In genomic region chr5:130256678-130257271, GRCm38 (mm10) we compare ENCODE assay signal across 7 mouse cellular contexts. TPM values are rescaled to one million over a fixed set of nuclear protein-coding genes. Genes with fewer than 3 reads are reported as not detected.
DNase-seq lines count a peak whose midpoint lies in the region; ATAC-seq lines count a peak whose summit lies in the region.

No protein-coding gene starts in this region.

- no peaks in the 10 kb centered on the region for H3K27me3 ChIP-seq in embryonic facial prominence, embryonic 12.5 days
- H3K27me3 ChIP-seq in limb, embryonic 11.5 days (ENCODE audit: control insufficient read depth, insufficient read depth, low read length) = no peaks in the 10 kb centered on the region
- no peaks in the 10 kb centered on the region for H3K27me3 ChIP-seq in midbrain, embryonic 14.5 days (ENCODE audit: control insufficient read depth, insufficient read depth, low read length)

- peak overlapping the region; percentile 71 for H3K4me2 ChIP-seq in embryonic facial prominence, embryonic 12.5 days (replicated peaks)
- peak overlapping the region; percentile 72 for H3K4me2 ChIP-seq in limb, embryonic 11.5 days (ENCODE audit: low read depth, severe bottlenecking)
- peak overlapping the region; percentile 85 for H3K4me2 ChIP-seq in midbrain, embryonic 14.5 days (ENCODE audit: low read length)

- ATAC-seq in embryonic facial prominence, embryonic 12.5 days (ENCODE audit: insufficient number of reproducible peaks, insufficient read depth, low FRiP score, low TSS enrichment) = peak; percentile 95
- ATAC-seq in limb, embryonic 11.5 days (ENCODE audit: insufficient number of reproducible peaks, low FRiP score, low TSS enrichment, low read depth) = peak; percentile 95
- ATAC-seq in midbrain, embryonic 14.5 days (ENCODE audit: low FRiP score, low TSS enrichment) = peak; percentile 94

- peak overlapping the region; percentile 82; the same call in 1 of the 2 replicates for H3K27ac ChIP-seq in embryonic facial prominence, embryonic 12.5 days
- H3K27ac ChIP-seq in limb, embryonic 11.5 days (replicated peaks; ENCODE audit: low read depth, low read length) = peak overlapping the region; percentile 15; the same call in 1 of the 2 replicates
- H3K27ac ChIP-seq in midbrain, embryonic 14.5 days (replicated peaks; ENCODE audit: low read depth, low read length) = peak overlapping the region; percentile 68; the same call in 1 of the 2 replicates

- no peaks in the 10 kb centered on the region for H3K9me3 ChIP-seq in embryonic facial prominence, embryonic 12.5 days
- no peaks in the 10 kb centered on the region for H3K9me3 ChIP-seq in limb, embryonic 11.5 days (ENCODE audit: control insufficient read depth, low read length)
- no peaks in the 10 kb centered on the region for H3K9me3 ChIP-seq in midbrain, embryonic 14.5 days (ENCODE audit: control insufficient read depth, low read length)

- peak overlapping the region; percentile 69 for H3K4me3 ChIP-seq in embryonic facial prominence, embryonic 12.5 days
- peak overlapping the region; percentile 46 for H3K4me3 ChIP-seq in limb, embryonic 11.5 days (ENCODE audit: low read depth, low read length)
- H3K4me3 ChIP-seq in midbrain, embryonic 14.5 days (replicated peaks; ENCODE audit: low read depth, low read length) = peak overlapping the region; percentile 64

- DNase-seq in adrenal gland, postnatal 25 days = peak; percentile 88
- DNase-seq in heart, adult 11 months = peak; percentile 100
- DNase-seq in kidney, adult 18-20 months = peak; percentile 94
- peak; percentile 91 for DNase-seq in limb, embryonic 11.5 days (ENCODE audit: low spot score)
- peak; percentile 97 for DNase-seq in midbrain, embryonic 14.5 days
- DNase-seq in spleen, adult 18-20 months = peak; percentile 84 to 85

- peak overlapping the region; percentile 78 for H3K9ac ChIP-seq in embryonic facial prominence, embryonic 12.5 days
- peak overlapping the region; percentile 55 for H3K9ac ChIP-seq in limb, embryonic 11.5 days (ENCODE audit: low read length)
- H3K9ac ChIP-seq in midbrain, embryonic 14.5 days (replicated peaks; ENCODE audit: low read length) = peak overlapping the region; percentile 70

- H3K36me3 ChIP-seq in embryonic facial prominence, embryonic 12.5 days = peaks cover 19% of the 10 kb centered on the region
- H3K36me3 ChIP-seq in limb, embryonic 11.5 days (ENCODE audit: control insufficient read depth, insufficient read depth, low read length) = peaks cover 2% of the 10 kb centered on the region; the same call in 1 of the 2 replicates
- H3K36me3 ChIP-seq in midbrain, embryonic 14.5 days (ENCODE audit: control insufficient read depth, insufficient read depth, low read length) = peaks cover 18% of the 10 kb centered on the region

- WGBS in embryonic facial prominence, embryonic 12.5 days = under 1% methylated on average over 25 of the region's 25 CpGs
- under 1% methylated on average over 25 of the region's 25 CpGs for WGBS in limb, embryonic 11.5 days
- WGBS in midbrain, embryonic 14.5 days = under 1% methylated on average over 25 of the region's 25 CpGs

- H3K4me1 ChIP-seq in embryonic facial prominence, embryonic 12.5 days = peaks cover 10% of the 10 kb centered on the region; the same call in 1 of the 2 replicates
- no peaks in the 10 kb centered on the region for H3K4me1 ChIP-seq in limb, embryonic 11.5 days (ENCODE audit: control insufficient read depth, insufficient read depth, low read length)
- H3K4me1 ChIP-seq in midbrain, embryonic 14.5 days (ENCODE audit: control insufficient read depth, insufficient read depth, low read length) = peaks cover 13% of the 10 kb centered on the region; the same call in 1 of the 2 replicates

RNA-seq across cellular contexts. Expression of gene Tyw1, which starts 1.4 kb away (rescaled TPM):
- total RNA-seq in adrenal gland, postnatal 25 days (2021) = 32.0 and 34.1 TPM in 2 replicates
- 29.8 and 30.4 TPM in 2 replicates for polyA plus RNA-seq in embryonic facial prominence, embryonic 12.5 days (2016; fragmentation: Nextera tagmentation; extraction: Ambion mirVana)
- polyA plus RNA-seq in limb, embryonic 11.5 days (2014; fragmentation: Nextera tagmentation; extraction: Ambion mirVana) = 30.5 and 32.6 TPM in 2 replicates
- 18.5 and 26.4 TPM in 2 replicates for polyA plus RNA-seq in midbrain, embryonic 14.5 days (2014; fragmentation: Nextera tagmentation; extraction: Ambion mirVana)

RNA-seq across cellular contexts. Expression of gene Sbds, which starts 1.4 kb away (rescaled TPM):
- 104 and 110 TPM in 2 replicates for total RNA-seq in adrenal gland, postnatal 25 days (2021)
- 67.2 and 67.7 TPM in 2 replicates for polyA plus RNA-seq in embryonic facial prominence, embryonic 12.5 days (2016; fragmentation: Nextera tagmentation; extraction: Ambion mirVana)
- polyA plus RNA-seq in limb, embryonic 11.5 days (2014; fragmentation: Nextera tagmentation; extraction: Ambion mirVana) = 61.3 and 63.3 TPM in 2 replicates
- polyA plus RNA-seq in midbrain, embryonic 14.5 days (2014; fragmentation: Nextera tagmentation; extraction: Ambion mirVana) = 44.1 and 56.8 TPM in 2 replicates

RNA-seq across cellular contexts. Expression of gene Tmem248, which starts 39.9 kb away (rescaled TPM):
- total RNA-seq in adrenal gland, postnatal 25 days (2021) = 42.0 and 53.0 TPM in 2 replicates
- 37.6 and 38.2 TPM in 2 replicates for polyA plus RNA-seq in embryonic facial prominence, embryonic 12.5 days (2016; fragmentation: Nextera tagmentation; extraction: Ambion mirVana)
- 36.0 and 39.2 TPM in 2 replicates for polyA plus RNA-seq in limb, embryonic 11.5 days (2014; fragmentation: Nextera tagmentation; extraction: Ambion mirVana)
- polyA plus RNA-seq in midbrain, embryonic 14.5 days (2014; fragmentation: Nextera tagmentation; extraction: Ambion mirVana) = 29.5 and 33.2 TPM in 2 replicates

Comparison
In these comparisons a context has a peak if more than half of its experiments do, and no peak if none do; other contexts are left out.
1. Peak in every context shown above with its lines: DNase-seq, ATAC-seq, H3K4me3 ChIP-seq and H3K27ac ChIP-seq.
2. H3K27ac ChIP-seq: peak in every context shown above with its lines; median percentile 82 in embryonic facial prominence, embryonic 12.5 days; 68 in midbrain, embryonic 14.5 days; 15 in limb, embryonic 11.5 days.